In the genomic region with DNA sequence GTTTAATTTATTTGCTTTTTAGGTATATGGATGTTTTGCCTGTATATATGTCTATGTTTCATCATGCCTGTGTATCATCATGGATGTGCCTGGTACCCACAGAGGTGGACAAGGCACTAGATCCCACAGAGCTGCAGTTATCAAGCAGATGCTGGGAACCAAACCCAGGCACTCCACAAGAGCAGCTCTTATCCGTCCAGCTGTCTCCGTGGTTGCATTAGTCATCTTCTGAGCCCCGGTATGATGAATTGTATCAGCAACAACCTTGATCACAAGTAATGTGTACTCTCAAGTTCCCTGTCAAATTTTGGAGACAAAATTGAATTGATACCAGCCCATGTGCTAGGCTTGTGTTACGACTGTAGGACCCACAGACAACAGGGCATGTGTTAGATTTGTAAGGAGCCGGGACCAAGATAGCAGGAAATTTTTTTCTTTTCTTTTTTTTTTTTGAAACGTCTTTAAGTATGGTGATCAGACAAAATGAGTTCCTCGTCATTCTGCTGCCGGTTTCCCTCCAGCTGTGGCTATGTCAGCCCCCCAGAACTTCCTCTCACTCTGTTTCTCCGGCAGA, we compare ENCODE assay signal across 8 mouse cellular contexts. TPM values are rescaled to one million over a fixed set of nuclear protein-coding genes. Genes with fewer than 3 reads are reported as not detected.
DNase-seq lines count a peak whose midpoint lies in the region; ATAC-seq and TF ChIP-seq lines count a peak whose summit lies in the region.

No protein-coding gene starts in this region.

- H3K27me3 ChIP-seq in limb, embryonic 11.5 days (ENCODE audit: control insufficient read depth, insufficient read depth, low read length), result no peaks in the 10 kb centered on the region
- no peaks in the 10 kb centered on the region for H3K27me3 ChIP-seq in neural tube, embryonic 13.5 days

- no peak for TF ChIP-seq POLR2A in lung, adult 2 months (IDR thresholded peaks at IDR 0.05; ENCODE audit: borderline replicate concordance, extremely low read depth, low read depth, low read length)
- TF ChIP-seq POLR2A in cortical plate, adult 2 months (IDR thresholded peaks at IDR 0.05; ENCODE audit: extremely low read depth, insufficient read depth, low read length), result no peak

- no peak for DNase-seq in lung, adult 2 months
- no peak for DNase-seq in lung, postnatal 14 days
- no peak for DNase-seq in limb, embryonic 11.5 days (ENCODE audit: low spot score)
- no peak for DNase-seq in ovary, postnatal 10 days (ENCODE audit: low spot score)
- DNase-seq in kidney, postnatal 25 days, result no peak
- DNase-seq in embryo, embryonic 11 days, result no peak

- H3K27ac ChIP-seq in cortical plate, adult 2 months (ENCODE audit: insufficient read depth, low read length), result no peak overlapping the region
- H3K27ac ChIP-seq in limb, embryonic 11.5 days (replicated peaks; ENCODE audit: low read depth, low read length), result no peak overlapping the region
- no peak overlapping the region for H3K27ac ChIP-seq in neural tube, embryonic 13.5 days (replicated peaks)

- peaks cover 3% of the 10 kb centered on the region for H3K4me1 ChIP-seq in lung, adult 2 months (ENCODE audit: control insufficient read depth, insufficient read depth, low read length)
- H3K4me1 ChIP-seq in cortical plate, adult 2 months (ENCODE audit: control insufficient read depth, insufficient read depth, low read length), result peaks cover 1% of the 10 kb centered on the region; the same call in 1 of the 2 replicates
- H3K4me1 ChIP-seq in limb, embryonic 11.5 days (ENCODE audit: control insufficient read depth, insufficient read depth, low read length), result no peaks in the 10 kb centered on the region
- H3K4me1 ChIP-seq in neural tube, embryonic 13.5 days (replicated peaks), result peaks cover 13% of the 10 kb centered on the region

- no peak for ATAC-seq in limb, embryonic 11.5 days (ENCODE audit: insufficient number of reproducible peaks, low FRiP score, low TSS enrichment, low read depth)
- ATAC-seq in neural tube, embryonic 13.5 days (ENCODE audit: low read depth), result no peak

- H3K4me3 ChIP-seq in lung, adult 2 months (replicated peaks; ENCODE audit: extremely low read depth, low read depth, low read length), result peak overlapping the region; percentile 60
- 0 out of 2 replicates have a peak overlapping the region, but pooled peaks have one; percentile 10 for H3K4me3 ChIP-seq in cortical plate, adult 2 months (ENCODE audit: insufficient read depth, low read length)
- H3K4me3 ChIP-seq in limb, embryonic 11.5 days (ENCODE audit: low read depth, low read length), result no peak overlapping the region
- no peak overlapping the region for H3K4me3 ChIP-seq in neural tube, embryonic 13.5 days

- H3K9ac ChIP-seq in limb, embryonic 11.5 days (ENCODE audit: low read length), result no peak overlapping the region
- H3K9ac ChIP-seq in neural tube, embryonic 13.5 days, result peak overlapping the region; percentile 47; the same call in 1 of the 2 replicates

- 26% methylated on average over 9 of the region's 9 CpGs for WGBS in lung, adult 2 months
- 52% methylated on average over 9 of the region's 9 CpGs for WGBS in limb, embryonic 11.5 days
- 52% methylated on average over 9 of the region's 9 CpGs for WGBS in neural tube, embryonic 13.5 days

- no peak for TF ChIP-seq CTCF in lung, adult 2 months (IDR thresholded peaks at IDR 0.05; ENCODE audit: insufficient read depth, low read length)
- TF ChIP-seq CTCF in cortical plate, adult 2 months (IDR thresholded peaks at IDR 0.05; ENCODE audit: extremely low read depth, insufficient read depth, low read length), result no peak

- peak overlapping the region; percentile 45; the same call in 1 of the 2 replicates for H3K4me2 ChIP-seq in limb, embryonic 11.5 days (ENCODE audit: low read depth, severe bottlenecking)
- peak overlapping the region; percentile 42 for H3K4me2 ChIP-seq in neural tube, embryonic 13.5 days

- H3K9me3 ChIP-seq in limb, embryonic 11.5 days (ENCODE audit: control insufficient read depth, low read length), result 0 out of 2 replicates have a peak, but pooled peaks cover 3% of the 10 kb centered on the region
- no peaks in the 10 kb centered on the region for H3K9me3 ChIP-seq in neural tube, embryonic 13.5 days

- H3K36me3 ChIP-seq in limb, embryonic 11.5 days (ENCODE audit: control insufficient read depth, insufficient read depth, low read length), result no peaks in the 10 kb centered on the region
- H3K36me3 ChIP-seq in neural tube, embryonic 13.5 days, result no peaks in the 10 kb centered on the region

RNA-seq across cellular contexts. Expression of a gene that starts 19.1 kb away (rescaled TPM):
- 65.9 and 104 TPM in 2 replicates for polyA plus RNA-seq in lung, adult 2 months (2012; rRNA removed)
- polyA plus RNA-seq in cortical plate, adult 2 months (2012; rRNA removed), result 16.0 and 18.0 TPM in 2 replicates
- 10.6 and 11.3 TPM in 2 replicates for polyA plus RNA-seq in limb, embryonic 11.5 days (2014; fragmentation: Nextera tagmentation; extraction: Ambion mirVana)
- polyA plus RNA-seq in neural tube, embryonic 13.5 days (2015; fragmentation: Nextera tagmentation; extraction: Ambion mirVana), result 9.3 and 14.7 TPM in 2 replicates

Comparison
In these comparisons a context has a peak if more than half of its experiments do, and no peak if none do; other contexts are left out.
1. H3K4me3 ChIP-seq: peak in lung, adult 2 months (single experiment) and cortical plate, adult 2 months (single experiment); none in limb, embryonic 11.5 days (single experiment) and neural tube, embryonic 13.5 days (single experiment).